Mouse (Mus musculus) kidney, adult 2 months (tissue): ENCODE data around the gene Akt1s1.

ENCODE experiments used
- CTCF ChIP-seq: fragments of 200-500 bp; conservative IDR thresholded peaks from 2 replicates; pipeline ENCODE4 v1.5.1; 2011; ENCODE audit warnings: low read depth, mild to moderate bottlenecking, control low read depth, low read length, moderate library complexity, mixed read lengths; ENCODE audit not compliant: insufficient read depth, insufficient read length
- POLR2A ChIP-seq: fragments of 200-500 bp; IDR thresholded peaks from one replicate; pipeline ENCODE4 v1.6.1; 2011; ENCODE audit warnings: low read depth, low read length, control low read depth

DNA sequence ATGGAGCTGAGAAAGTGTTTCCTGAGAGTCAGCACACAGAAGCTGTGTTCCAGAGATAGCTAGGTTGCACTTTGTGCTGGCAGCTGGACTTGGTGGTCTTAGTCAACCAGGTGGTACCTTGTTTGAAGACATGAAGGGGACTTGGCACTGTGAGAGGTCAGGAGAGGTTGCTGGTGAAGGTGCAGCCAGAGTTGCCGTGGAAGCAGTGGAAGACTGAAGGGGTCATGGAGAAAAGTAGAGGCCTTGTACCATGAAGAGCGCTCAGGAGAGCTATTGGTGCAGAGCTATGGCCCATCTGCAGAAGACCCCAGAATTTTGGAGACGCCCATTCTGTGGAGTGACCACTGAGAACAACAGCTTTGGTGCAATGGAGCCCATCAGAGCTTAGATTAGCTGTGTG lies 39.3 kb upstream of the Akt1s1 start:
- no peak for TF ChIP-seq POLR2A
- TF ChIP-seq CTCF = no peak
